Mouse (Mus musculus): ENCODE results near the gene Odf3l1. TPM values are rescaled to one million over a fixed set of nuclear protein-coding genes. Genes with fewer than 3 reads are reported as not detected.
A peak's percentile ranks its signal among the peaks of the same experiment; 100 is the strongest.

The Odf3l1 gene
- total RNA-seq, 2 experiments from 2014 or later = not detected

DNA sequence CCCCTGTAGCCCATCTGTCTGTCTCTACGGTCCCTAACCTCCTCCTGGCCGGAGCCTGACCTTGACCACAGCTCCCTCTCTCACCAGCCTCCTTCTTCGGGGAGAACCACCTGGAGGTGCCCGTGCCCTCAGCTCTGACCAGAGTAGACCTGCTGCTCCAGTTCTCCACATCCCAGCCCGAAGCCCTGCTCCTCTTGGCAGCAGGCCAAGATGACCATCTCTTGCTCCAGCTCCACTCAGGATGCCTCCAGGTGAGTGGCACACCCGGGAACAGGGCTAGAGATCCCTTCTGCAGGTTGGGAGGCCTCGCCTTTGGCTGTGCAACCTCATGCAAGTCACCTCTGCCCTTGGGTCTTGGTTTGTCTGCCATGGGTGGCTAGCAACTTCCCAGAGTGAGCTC is 19.0 kb upstream of the Odf3l1 start:
- no peak for DNase-seq (ENCODE audit: low spot score in 2 of 2)
- intact Hi-C loops (cut with DNase I) = no loop called here

DNA sequence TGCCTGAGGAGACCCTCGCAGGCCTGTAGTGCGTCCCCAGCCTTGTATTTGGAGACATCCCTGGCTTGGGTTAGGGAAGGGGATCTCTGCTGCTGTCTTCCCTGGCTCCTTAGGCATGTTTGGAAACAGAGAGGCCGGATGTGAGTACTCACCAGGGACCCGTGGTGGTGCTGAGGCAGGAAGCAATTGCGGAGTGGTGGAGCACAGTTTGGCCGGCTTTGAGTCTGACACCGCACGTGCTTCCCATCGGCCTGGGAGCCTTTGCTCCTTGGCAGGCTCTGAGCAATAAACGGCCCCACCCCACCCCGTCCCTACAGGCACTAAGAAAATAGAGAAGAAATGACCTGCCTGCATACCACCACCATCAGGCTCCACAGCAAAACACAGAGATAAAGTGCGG is 18.3 kb upstream of the Odf3l1 start:
- intact Hi-C loops (cut with DNase I) = no loop called here

DNA sequence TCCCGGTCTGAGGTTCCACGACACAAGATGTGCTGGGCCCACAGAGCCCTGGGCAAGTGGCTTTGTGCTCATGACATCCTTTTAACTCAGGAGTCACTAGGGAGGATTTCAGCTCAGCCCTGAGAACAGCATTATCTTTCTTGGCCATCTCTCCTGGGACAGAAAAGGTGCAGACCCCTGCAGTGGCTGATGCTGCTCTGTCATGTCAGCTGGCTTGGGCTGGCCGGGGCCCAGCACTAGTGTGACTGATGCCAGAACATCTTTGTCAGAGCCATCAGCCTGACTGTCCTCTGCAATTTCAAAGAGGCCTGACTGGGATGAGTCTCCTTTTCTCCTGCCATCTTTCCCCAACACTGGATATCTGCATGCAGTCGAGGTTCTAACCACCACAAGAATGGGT is 17.8 kb upstream of the Odf3l1 start:
- no peak for DNase-seq (ENCODE audit: low spot score in 2 of 2)
- intact Hi-C loops (cut with DNase I) = no loop called here

More for the DNA sequence above, 18.3 kb upstream of the Odf3l1 start:
- no peak for DNase-seq (ENCODE audit: low spot score in 2 of 2)

DNA sequence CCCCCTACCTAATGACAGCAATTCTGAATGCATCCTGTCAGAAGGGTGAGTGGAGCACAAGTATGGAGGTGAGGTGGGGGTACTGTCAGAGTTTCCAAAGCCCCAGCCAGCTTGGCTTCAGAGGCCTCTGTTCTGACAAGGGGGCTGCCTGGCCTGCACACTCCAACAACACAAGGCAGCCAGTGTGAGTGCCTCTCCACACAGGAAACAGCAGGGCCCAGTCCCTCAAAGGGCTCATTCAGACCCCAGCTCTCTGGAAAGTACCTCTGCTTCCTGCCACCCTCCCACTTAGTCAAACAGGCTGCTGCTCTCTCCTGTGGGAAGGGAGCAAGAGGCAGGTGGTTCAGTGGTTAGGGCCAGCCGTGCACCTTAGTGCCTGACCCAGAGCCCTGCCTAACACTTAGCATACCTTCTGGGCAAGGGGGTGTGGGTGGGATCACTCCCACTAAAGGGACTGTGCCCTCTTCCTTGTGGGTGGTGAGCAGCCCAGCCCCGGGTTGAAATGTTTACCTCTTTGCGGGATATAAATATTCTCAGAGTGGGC is 17.1 kb upstream of the Odf3l1 start:
- DNase-seq (ENCODE audit: low spot score in 2 of 2) = peak in 1 of 2 experiments; percentile 43
- intact Hi-C loops (cut with DNase I) = no loop called here

DNA sequence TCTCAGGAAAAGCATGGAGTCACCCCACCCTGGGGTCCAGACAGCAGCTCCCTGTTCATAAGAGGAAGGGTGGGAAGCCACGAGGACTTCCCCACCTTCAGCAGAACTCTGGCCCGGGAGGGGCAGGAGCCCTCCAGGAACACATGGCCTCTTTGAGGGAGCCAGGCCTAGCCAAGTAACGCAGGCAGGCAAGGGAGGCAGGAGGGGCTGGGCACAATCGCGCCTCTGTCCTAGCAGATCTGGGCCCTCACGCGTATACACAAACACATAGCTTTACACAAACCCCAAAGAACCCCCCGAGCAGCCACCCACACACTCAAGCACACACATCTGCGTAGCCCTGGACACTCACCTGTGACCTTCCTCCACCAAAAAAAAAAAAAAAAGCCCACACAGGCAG is 16.3 kb upstream of the Odf3l1 start:
- intact Hi-C loops (cut with DNase I) = no loop called here
- DNase-seq (ENCODE audit: low spot score in 2 of 2) = no peak

DNA sequence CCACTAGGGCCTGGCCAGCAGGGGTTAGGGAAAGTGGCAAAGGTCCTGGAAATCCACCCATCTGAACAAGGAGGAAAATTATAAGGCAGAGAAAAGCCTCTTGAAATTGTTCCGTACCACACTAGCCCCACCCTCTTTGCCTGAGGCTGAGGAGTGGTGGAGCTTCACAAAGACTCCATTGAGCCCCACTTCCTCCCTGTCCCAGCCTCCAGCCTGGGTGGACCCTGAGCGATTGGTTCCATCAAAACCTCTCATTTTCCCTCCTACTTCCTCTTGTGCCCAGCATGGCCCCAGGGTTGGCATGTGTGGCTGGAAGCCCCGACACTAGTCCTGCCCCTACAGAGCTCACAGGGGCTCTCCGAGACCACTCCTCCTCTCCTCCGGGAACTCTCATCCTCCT is 12.8 kb upstream of the Odf3l1 start:
- DNase-seq (ENCODE audit: low spot score in 2 of 2) = no peak
- intact Hi-C loops (cut with DNase I) = no loop called here

DNA sequence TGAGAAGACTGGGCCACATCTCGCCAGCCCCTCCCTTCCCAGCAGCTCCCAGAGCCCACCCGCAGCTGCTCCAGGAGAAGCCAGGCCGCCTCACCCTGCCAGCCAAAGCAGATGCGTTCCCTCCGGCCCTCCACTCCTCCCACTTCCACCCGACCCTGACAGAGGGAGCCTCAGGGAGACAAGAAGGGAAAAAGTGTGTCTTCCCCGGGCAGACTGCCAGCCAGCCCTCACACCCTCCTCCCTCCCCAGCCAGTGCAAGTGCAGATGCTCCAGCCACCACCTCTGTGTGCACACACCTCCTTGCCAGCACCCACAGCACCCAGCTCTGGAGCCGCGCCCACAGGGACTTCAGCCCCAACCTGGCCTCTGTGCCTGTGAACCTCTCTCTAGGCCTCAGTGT is 12.3 kb upstream of the Odf3l1 start:
- intact Hi-C loops (cut with DNase I) = no loop called here

DNA sequence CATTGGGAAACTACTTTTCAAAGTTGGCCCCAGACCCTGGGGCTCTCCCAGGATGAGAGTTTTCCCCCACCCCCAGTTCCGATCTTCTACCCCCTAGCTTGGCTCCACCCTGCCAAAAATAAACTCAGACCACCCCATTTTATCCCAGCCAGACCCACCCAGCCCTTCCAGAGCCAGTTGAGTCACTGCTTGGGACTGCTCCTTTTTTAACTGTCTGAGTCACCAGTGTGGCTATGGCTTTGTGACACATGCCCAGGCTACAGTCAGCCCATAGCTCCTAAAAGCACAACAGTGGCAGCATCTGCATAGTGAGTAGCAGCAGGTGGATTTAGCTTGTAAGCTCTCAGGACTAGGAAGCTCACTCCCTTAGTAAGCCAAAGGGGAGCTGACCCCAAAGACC is 8.6 kb upstream of the Odf3l1 start:
- intact Hi-C loops (cut with DNase I) = no loop called here
- DNase-seq (ENCODE audit: low spot score in 2 of 2) = peak in 1 of 2 experiments; percentile 56

More for the DNA sequence above, 12.3 kb upstream of the Odf3l1 start:
- peak in 1 of 2 experiments; percentile 51 for DNase-seq (ENCODE audit: low spot score in 2 of 2)

DNA sequence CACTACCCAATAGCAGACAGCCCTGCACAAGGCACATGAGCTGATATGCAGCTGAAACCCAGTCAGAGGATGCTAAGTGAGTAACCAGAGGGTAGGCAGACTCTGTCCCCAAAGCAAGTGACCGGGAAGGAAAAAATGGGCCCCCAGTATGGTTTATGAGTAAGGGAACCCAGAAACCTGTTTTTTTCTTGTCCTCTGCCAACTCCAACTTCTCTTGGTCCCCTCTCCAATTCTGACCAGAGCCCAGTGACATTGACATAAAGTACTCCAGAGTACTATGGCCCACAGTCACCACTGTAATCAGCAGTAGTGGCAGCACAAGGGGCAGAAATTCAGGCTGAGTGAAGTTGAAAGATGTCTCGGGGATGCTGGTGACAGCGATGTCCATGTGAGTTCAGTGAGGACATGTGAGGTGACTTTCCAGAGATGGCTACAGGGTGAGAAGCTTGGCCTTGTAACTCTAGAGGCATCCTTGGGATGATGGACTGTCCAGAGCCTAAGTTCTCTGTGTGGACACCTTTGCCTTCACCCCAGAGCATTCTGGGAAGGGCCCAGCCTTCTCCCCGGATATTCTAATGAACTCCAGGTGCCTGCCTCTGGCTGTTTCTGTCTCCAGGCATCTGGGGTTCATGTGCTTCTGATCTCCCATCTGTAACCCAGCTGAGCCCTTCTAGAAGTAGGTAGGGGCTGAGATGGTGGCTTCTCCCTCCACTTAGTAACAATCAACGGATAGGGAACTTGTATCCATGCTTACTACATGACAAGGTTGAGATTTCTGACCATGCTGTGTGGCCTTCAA is 7.8 kb upstream of the Odf3l1 start:
- no peak for DNase-seq (ENCODE audit: low spot score in 2 of 2)
- intact Hi-C loops (cut with DNase I) = no loop called here

DNA sequence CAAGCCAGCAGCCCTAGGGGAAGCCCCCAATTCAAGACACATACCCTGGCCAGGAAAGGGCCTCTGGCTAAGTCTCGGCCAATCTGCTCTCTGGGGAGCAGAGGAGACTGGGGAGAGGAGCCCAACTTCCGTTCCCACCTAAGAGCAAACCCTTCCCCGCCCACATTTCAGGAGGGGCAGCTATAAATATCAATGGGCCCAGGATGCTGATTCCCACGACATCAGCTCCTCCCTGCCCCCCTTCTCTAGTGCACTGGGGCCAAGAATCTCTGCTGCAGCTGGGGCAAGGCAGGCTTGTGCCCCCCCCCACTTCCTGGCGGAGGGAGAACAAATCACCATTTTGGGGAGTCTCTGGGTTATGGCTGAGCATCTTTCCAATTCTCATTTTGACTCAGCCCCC is 6.7 kb upstream of the Odf3l1 start:
- peak in 1 of 2 experiments; percentile 52 for DNase-seq (ENCODE audit: low spot score in 2 of 2)
- intact Hi-C loops (cut with DNase I) = no loop called here

DNA sequence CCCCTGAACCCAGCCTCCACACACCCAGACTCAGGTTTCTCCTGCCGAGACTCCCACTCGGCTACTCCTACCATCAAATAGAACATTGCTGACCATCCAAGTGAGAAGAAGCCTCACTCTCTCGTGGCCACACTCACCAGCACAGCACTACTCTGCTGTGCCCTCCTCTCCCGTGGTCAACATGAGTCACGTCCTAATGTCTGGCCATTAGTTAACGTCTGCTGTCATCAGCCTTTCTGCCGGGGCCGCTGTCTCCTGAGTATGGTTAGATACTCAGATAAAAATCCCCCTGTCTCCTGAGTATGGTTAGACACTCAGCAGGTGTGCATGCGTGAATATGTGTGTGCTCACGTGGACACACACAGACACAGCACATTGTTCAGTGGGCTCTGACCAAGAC is 6.3 kb upstream of the Odf3l1 start:
- DNase-seq (ENCODE audit: low spot score in 2 of 2) = peak in 1 of 2 experiments; percentile 7
- intact Hi-C loops (cut with DNase I) = no loop called here

DNA sequence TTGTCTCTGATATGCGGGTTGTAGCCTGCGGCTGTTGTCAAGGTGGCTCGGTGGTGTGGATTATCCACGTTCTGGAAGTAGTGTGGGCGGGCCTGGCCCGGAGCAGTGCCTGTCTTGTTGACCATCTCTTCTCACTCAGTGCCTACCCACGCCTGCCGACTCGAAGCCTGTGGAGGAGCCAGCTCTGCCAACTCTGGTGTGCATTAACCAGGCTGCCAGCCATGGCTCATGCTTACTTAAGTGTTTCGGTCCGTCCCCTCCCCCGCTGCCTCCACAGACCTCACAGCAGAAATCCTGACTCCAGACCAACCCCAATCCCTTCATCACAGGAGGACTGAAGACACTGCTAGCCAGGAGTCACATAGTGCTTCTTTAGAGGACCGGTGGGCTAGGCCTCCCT is 5.1 kb upstream of the Odf3l1 start:
- peak; percentile 77 to 92 for DNase-seq (ENCODE audit: low spot score in 2 of 2)
- intact Hi-C loops (cut with DNase I) = no loop called here

DNA sequence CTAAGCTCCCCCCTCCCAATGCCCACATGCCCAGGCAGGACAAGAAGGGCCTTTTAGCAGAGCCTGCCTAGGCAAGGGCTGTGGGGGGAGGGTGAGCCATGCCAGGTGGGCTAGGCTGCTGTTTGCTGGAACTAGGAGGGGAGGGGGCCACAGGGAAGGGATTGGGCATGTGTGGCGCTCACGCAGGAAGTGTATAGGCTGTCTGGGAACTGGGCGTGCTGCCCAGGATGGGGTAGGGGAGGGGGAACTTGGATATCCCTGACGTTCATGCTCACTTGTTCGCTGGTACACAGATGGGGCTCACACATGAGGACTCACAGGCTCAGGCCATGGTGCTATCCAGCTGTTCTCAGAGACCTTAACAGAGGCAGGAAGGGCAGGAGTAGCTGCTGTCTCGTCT is 3.8 kb upstream of the Odf3l1 start:
- peak; percentile 66 to 71 for DNase-seq (ENCODE audit: low spot score in 2 of 2)
- intact Hi-C loops (cut with DNase I) = no loop called here

DNA sequence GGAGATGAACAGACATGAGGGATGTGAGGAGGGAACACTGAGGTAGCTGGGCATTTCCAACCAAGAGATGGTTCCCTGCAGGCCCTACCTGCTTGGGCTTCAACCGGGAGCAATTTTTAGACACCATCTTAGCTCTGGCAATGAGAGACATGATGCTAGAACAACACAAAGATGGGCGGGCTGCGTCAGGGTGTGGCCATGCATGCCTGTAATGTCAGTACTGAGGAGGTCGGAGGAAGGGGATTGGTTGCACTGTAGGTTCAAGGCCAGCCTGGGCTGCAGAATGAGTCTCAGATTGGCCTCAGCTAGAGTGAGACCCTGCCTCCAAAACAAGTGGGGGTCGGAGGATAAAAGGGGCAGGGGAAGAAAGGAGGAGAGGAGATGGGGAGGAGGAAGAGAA is 2.0 kb upstream of the Odf3l1 start:
- intact Hi-C loops (cut with DNase I) = no loop called here
- DNase-seq (ENCODE audit: low spot score in 2 of 2) = no peak

DNA sequence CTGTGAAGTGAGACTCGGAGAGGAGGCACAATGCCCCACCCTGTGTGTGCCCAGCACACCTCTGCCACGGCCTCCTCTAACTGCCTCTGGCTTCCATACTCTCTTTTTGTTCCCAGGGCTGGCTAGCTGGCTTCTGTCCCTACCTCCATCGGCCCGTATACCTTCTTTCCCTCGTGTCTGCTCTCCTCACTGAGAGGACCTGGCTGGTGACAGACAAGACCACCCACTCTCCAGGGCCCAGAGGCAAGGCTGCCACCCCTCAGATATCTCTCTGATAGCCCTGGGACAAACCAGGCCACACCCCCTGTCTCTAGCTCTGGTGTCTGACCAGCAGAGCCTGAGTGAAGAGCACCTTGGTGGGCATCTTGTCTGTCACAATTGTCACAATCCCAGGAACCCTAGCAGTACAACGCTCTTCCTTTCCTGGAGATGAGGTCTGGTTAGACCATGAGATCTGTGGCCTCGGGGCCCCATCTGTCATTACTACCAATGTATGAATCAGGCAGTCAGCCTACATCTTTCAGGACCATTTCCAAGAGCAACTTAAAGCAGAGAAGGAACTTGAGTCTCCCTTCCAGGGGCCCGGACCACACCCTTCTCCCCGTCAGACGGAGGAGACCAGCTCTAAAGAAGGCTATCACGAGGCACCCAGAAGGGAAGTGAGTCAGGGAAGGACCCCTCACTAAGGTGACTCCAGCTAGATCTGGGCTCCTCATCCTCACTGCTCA is 1.4 kb upstream of the Odf3l1 start:
- no peak for DNase-seq (ENCODE audit: low spot score in 2 of 2)
- intact Hi-C loops (cut with DNase I) = no loop called here

DNA sequence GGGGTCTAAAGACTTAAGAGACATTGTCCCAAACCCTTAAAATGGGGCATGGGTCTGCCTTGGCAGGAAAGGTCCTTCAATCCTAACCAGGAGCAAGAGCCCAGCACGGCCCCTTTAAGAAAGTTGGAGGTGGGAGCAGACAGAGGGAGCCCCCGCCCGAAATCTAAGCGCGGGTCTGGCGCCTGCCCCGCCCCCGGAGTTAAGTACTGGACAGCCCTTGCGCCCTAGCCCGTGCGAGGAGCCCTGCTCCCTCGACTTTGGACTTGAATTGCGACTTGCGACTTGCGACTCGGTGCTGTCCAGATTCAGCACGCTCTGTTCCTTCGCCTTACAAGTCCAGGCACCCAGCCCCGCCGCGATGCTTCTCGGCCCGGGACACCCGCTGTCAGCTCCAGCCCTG is 353 bp upstream of the Odf3l1 start, which contains the start of gene Cspg4:
Gene Cspg4, plus strand, starts transcription at position 202 of the 400 bp plus-strand sequence.
- intact Hi-C loops (cut with DNase I) = no loop called here
- DNase-seq (ENCODE audit: low spot score in 2 of 2) = no peak

DNA sequence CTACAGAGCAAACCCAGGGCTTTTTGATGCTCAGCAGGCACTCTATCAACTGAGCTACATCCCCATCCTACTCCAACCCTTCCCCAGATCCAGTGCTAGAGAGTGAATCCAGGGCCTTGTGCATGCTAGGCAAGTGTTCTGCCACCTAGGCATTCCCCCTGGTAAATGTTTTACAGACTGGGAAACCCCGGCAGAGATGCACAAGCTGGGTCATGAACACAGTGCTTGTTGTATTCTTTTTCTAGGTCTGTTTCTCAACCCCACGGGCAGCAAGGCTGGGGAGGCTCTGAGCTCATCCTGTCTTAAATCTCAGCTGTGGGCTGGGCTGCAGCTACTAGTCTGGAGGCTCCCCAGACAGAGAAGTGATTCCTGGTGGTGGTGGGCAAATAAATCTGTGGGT is 1.6 kb downstream of the Odf3l1 start:
- DNase-seq (ENCODE audit: low spot score in 2 of 2) = no peak
- intact Hi-C loops (cut with DNase I) = no loop called here

DNA sequence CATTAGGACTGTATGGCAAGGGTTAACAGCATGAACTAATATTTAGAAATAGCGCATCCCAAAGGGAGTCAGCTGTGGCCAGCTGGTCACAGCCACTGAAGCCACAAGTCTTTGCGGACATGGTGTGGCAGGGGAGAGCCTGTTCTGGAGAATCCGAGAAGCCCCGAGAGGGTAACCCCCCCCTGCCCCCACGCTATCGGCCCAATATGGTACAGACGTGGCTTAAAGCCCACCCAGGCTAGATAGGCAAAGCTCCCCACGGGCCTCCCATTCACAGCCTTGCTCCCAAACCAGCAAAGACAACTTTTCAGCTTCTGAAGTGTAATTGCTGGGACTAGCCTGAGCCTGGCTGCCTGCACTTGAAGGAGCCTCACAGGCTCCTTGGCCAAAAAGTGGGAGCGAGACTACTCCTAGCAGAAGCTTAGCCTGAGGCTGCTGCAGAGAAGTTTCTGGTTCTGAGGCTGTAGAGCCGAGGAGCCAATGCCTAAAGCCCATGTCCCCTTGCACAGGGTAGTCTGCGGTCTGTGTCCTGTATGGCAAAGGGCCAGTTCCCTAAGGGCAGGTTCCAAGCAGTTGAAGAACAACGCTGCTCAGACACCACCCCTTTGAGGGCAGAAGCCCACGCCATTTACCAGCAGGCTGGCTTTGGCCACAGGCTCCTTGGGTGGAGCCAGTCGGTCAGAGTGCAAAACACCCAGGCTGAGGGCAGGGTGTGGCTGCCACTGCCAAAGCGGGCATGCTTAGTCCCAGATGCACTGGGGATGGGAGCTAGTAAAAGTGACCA is 3.8 kb downstream of the Odf3l1 start:
- DNase-seq (ENCODE audit: low spot score in 2 of 2) = no peak
- intact Hi-C loops (cut with DNase I) = no loop called here

DNA sequence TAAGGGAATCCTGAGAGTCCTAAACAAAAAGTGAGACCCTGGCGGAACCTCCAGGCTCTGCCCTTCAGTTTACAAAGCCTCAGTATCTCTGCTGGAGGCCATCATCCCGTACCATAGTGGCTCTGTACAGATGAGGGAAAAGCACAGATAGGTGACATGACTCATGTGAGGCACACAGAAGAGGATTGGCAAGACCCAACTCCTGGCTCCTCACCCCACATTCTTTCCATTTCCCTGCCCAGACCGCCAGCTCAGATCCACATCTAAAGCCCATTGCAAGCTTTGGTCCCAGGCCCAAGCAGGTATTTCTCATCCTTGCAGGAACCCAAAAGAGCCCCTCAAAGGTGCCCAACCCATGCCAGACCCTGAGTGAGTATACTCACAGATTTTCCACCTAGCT is 4.4 kb downstream of the Odf3l1 start:
- intact Hi-C loops (cut with DNase I) = no loop called here
- no peak for DNase-seq (ENCODE audit: low spot score in 2 of 2)

DNA sequence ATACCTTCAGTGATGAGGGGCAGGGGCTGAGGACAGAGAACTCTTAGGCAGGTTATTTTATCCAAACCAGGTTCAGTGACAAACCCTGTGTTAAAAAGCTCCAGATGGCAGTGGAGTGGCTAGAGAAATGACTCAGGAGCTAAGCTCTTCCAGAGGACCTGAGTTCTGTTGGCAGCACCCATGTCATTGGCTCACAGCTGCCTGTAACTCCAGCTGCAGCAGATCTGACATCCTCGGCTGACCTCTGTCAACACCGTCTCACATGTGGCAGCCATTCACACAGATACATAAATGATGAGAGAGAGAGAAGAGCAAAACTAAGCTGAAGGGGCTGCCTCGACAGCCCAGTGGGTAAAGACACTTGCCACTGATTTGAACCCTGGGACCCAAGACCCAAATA is 7.0 kb downstream of the Odf3l1 start:
- DNase-seq (ENCODE audit: low spot score in 2 of 2) = no peak
- intact Hi-C loops (cut with DNase I) = no loop called here
